Mouse (Mus musculus) forebrain, embryonic 16.5 days (tissue): Measurements from ENCODE around the gene Acvrl1. TPM values are rescaled to one million over a fixed set of nuclear protein-coding genes. Genes with fewer than 3 reads are reported as not detected.

Source experiments
- ATAC-seq: fragments of 200-750 bp; cut with Nextera tagmentation; 2 replicates; pipeline ENCODE4 v1.8.0; 2017; ENCODE audit warnings: mild to moderate bottlenecking, moderate library complexity
- H3K27ac ChIP-seq: fragments of 300-500 bp; sonication (generic); 2 replicates; pipeline ENCODE4 v1.5.1; 2014; ENCODE audit warnings: low read length, control low read depth
- H3K27me3 ChIP-seq: fragments of 300-500 bp; sonication (generic); replicated peaks from 2 replicates; pipeline ENCODE4 v1.6.1; 2014; ENCODE audit warnings: low read length; ENCODE audit not compliant: control insufficient read depth, insufficient read depth
- H3K36me3 ChIP-seq: fragments of 300-500 bp; sonication (generic); 2 replicates; pipeline ENCODE4 v1.6.1; 2014; ENCODE audit not compliant: control insufficient read depth, insufficient read depth
- H3K4me1 ChIP-seq: fragments of 300-500 bp; sonication (generic); replicated peaks from 2 replicates; pipeline ENCODE4 v1.6.1; 2014; ENCODE audit warnings: low read length; ENCODE audit not compliant: control insufficient read depth, insufficient read depth
- H3K4me2 ChIP-seq: fragments of 300-500 bp; sonication (generic); 2 replicates; pipeline ENCODE4 v1.6.1; 2014; ENCODE audit warnings: mild to moderate bottlenecking, low read length, control low read depth
- H3K4me3 ChIP-seq: fragments of 300-500 bp; sonication (generic); replicated peaks from 2 replicates; pipeline ENCODE4 v1.5.1; 2014; ENCODE audit warnings: mild to moderate bottlenecking, low read length, control low read depth
- H3K9ac ChIP-seq: fragments of 300-500 bp; sonication (generic); replicated peaks from 2 replicates; pipeline ENCODE4 v1.6.1; 2014; ENCODE audit warnings: low read depth, low read length, control low read depth
- H3K9me3 ChIP-seq: fragments of 300-500 bp; sonication (generic); 2 replicates; pipeline ENCODE4 v1.6.1; 2016; ENCODE audit warnings: low read length; ENCODE audit not compliant: control insufficient read depth
- WGBS: fragments of 180-500 bp; shearing (Covaris S2); extraction: QIAGEN DNeasy Blood & Tissue Kit; methylation state at CpG from one replicate; pipeline ENCODE4 v1.1.7; 2014; 5-methylcytosine and 5-hydroxymethylcytosine counted together
- polyA plus RNA-seq: library from polyadenylated mRNA; unstranded; fragments of >200 nt; fragmentation: Nextera tagmentation; extraction: Ambion mirVana; gene quantifications from 2 replicates; pipeline ENCODE4 v1.2.1, GENCODE M21; 2015

The Acvrl1 gene
- polyA plus RNA-seq, 1 experiment from 2014 or later: 8.0 TPM

DNA sequence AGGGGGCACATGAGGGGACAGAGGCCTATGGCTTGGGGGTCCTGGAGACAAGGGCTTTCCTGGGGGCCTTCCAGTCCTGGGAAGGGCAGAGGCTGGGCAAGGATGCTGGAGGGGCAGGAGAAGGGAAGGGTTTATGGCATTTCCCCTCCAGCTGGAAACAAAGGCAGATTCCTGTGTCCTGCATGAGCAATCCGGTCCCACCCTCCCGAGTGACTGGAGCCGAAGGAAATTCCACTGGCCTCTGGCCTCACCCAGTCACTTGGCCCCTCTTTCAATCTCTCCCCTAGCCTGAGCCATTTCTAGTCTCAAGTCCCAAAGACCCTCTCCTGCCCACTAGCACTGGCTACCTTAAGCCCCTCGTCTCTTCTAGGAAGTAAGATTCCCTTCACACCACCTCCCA is 5.1 kb upstream of the Acvrl1 start:
- no peak for ATAC-seq
- H3K4me3 ChIP-seq: no peak overlapping the region
- peaks cover 8% of the 10 kb centered on the region for H3K27me3 ChIP-seq
- no peaks in the 10 kb centered on the region for H3K36me3 ChIP-seq
- no peaks in the 10 kb centered on the region for H3K4me1 ChIP-seq
- H3K9ac ChIP-seq: no peak overlapping the region
- WGBS: 64% methylated on average over 4 of the region's 4 CpGs
- H3K9me3 ChIP-seq: no peaks in the 10 kb centered on the region
- no peak overlapping the region for H3K4me2 ChIP-seq
- H3K27ac ChIP-seq: no peak overlapping the region

DNA sequence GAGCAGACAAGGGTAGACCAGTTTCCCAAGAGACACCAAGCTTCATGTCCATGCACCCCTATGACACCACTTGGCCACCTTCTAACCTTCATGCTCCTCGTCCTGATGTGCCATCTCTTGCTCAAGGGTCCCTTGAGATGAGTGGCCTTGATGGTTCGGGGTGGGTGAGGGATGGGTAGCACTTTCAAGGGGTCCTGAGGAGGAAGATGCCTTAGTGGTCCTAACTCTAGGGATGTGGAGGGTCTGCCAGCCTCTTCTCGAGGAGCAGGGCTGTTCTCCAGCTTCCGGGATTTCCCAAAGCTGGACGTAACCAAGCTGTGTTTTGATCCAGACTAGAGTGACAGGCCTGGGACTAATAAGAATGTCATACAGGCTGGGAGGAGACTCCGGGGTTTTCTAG is 2.8 kb upstream of the Acvrl1 start:
- WGBS: 91% methylated on average over 6 of the region's 6 CpGs
- Histone ChIP-seq H3K9me3 (no peaks in the 10 kb centered on the region), H3K9ac (no peak overlapping the region), H3K27ac (no peak overlapping the region), H3K36me3 (no peaks in the 10 kb centered on the region), H3K4me3 (no peak overlapping the region), H3K27me3 (peaks cover 23% of the 10 kb centered on the region), H3K4me1 (peaks cover 2% of the 10 kb centered on the region; the same call in 1 of the 2 replicates), H3K4me2 (no peak overlapping the region)
- no peak for ATAC-seq

DNA sequence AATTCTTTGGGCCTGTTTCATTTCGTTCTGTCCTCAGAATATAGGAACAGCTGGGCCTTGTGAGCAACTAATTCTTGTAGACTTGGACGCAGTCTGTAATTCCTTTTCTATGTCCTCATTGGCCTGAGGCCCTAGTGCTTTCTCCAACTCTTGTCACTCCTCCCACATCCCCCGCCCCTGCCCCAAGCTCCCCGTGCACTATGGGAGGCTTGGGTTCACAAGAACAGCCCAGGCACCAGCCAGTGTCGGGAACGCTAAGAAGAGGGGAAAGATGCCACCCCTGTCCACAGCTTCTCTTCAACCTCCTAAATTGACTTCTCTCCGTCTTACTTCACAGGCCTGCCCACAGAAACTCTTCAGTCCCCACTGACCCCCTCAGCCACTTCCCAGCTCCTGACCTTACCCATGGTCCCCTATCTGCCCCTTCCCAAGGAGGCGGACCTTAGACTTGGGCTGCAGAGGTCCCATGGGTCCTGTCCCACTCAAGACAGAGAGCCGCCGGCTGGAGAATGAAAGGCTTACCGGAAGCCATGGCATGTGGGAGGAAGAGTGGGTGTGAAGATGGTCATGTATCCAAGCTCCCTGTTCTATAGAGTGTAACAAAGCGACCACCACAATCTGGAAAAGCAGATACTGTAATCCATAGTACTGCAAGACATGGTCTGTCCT is 1.3 kb upstream of the Acvrl1 start:
- WGBS: 80% methylated on average over 10 of the region's 12 CpGs

DNA sequence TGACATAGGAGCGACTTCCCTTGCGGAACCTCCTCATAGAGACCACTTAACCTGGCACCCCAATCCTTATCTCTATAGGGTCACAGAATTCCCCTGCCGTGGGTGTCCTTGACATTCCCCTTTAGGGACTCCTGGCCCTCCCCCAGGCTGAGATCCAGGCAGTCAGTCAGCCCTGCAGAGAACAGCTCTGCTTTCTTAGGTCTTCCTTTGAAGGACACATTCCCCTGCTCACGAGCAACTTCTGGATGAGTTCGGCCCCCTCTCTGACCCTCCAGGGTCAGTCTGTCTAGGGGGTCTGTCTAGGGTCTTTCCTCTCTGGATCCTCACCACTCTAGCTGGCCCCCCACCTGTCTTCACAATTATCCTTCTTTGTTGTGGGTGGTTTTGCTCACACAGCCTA is 1.1 kb downstream of the Acvrl1 start:
- H3K36me3 ChIP-seq: no peaks in the 10 kb centered on the region
- WGBS: 40% methylated on average over 5 of the region's 5 CpGs
- ATAC-seq: no peak
- H3K4me3 ChIP-seq: no peak overlapping the region
- no peak overlapping the region for H3K9ac ChIP-seq
- H3K27me3 ChIP-seq: peaks cover 27% of the 10 kb centered on the region
- no peak overlapping the region for H3K4me2 ChIP-seq
- no peaks in the 10 kb centered on the region for H3K9me3 ChIP-seq
- no peak overlapping the region for H3K27ac ChIP-seq
- H3K4me1 ChIP-seq: peaks cover 2% of the 10 kb centered on the region; the same call in 1 of the 2 replicates

More for the DNA sequence above, 1.3 kb upstream of the Acvrl1 start:
- no peak for ATAC-seq
- Histone ChIP-seq H3K4me1 (peaks cover 2% of the 10 kb centered on the region; the same call in 1 of the 2 replicates), H3K4me3 (no peak overlapping the region), H3K27me3 (peaks cover 27% of the 10 kb centered on the region), H3K27ac (no peak overlapping the region), H3K9ac (no peak overlapping the region), H3K9me3 (no peaks in the 10 kb centered on the region), H3K36me3 (no peaks in the 10 kb centered on the region), H3K4me2 (no peak overlapping the region)

DNA sequence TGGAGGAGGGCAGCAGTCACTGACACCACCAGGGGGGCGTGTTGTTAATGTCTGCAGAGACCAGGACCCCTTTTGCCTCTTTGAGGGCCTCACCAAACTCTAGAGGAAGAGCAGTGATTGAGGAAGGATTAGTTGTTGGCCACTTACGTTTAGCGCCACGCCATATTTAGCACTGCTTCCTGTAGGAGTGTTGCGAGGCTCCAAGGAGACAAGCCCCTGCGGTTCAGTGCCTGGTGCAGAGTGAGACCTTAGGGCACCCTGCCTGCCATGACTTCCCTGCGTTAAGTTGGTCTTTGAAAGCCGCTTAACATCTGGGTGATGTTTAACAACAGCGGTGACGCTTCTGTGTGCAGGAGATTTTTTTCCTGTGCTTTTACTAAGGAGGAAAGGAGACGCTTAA is 3.2 kb downstream of the Acvrl1 start:
- H3K4me3 ChIP-seq: no peak overlapping the region
- H3K4me2 ChIP-seq: no peak overlapping the region
- H3K4me1 ChIP-seq: peaks cover 2% of the 10 kb centered on the region; the same call in 1 of the 2 replicates
- 50% methylated on average over 11 of the region's 11 CpGs for WGBS
- H3K36me3 ChIP-seq: no peaks in the 10 kb centered on the region
- ATAC-seq: no peak
- no peak overlapping the region for H3K27ac ChIP-seq
- H3K27me3 ChIP-seq: peaks cover 24% of the 10 kb centered on the region
- no peak overlapping the region for H3K9ac ChIP-seq
- H3K9me3 ChIP-seq: no peaks in the 10 kb centered on the region

DNA sequence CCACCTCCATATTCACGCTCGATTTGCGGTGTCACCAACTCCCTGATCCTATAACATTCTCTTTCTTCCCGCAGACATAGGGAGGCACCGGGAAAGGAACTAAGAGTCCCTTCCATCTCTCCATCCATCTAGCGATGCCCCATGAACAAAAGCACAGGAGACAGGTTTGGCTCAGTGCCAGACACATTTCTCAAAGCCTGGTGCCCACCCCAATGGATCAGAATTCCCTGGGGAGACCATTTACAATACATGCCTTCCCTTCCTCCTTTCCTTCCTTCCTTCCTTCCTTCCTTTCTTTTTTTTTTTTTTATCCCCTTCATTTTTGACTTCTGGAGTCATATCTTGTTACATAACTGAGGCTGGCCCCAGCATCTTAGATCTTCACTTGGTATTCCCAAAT is 3.7 kb downstream of the Acvrl1 start:
- Histone ChIP-seq H3K4me1 (peaks cover 2% of the 10 kb centered on the region; the same call in 1 of the 2 replicates), H3K27ac (no peak overlapping the region), H3K4me2 (no peak overlapping the region), H3K9ac (no peak overlapping the region), H3K36me3 (no peaks in the 10 kb centered on the region), H3K9me3 (no peaks in the 10 kb centered on the region), H3K4me3 (no peak overlapping the region), H3K27me3 (peaks cover 24% of the 10 kb centered on the region)
- 49% methylated on average over 6 of the region's 6 CpGs for WGBS
- no peak for ATAC-seq

DNA sequence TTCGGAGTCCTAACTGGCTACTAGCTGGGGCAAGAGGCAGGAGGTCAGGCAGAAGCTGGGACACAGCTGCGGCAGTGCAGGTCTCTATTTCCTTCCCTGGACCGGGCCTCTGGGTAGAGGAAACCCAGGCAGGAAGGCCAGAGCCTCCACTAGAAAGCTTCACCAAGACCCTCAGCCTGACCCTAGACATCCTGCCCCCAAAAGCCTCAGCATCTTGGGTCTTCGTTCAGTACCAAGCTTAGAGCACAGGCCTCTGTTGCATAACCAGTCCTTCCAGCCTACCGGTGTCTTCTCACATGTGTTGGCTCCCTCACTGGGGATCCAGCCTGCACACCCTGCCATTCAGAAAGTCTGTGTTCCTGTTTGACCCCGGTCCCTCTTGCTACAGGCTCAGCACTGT is 4.4 kb downstream of the Acvrl1 start:
- 84% methylated on average over 6 of the region's 6 CpGs for WGBS
- no peak for ATAC-seq
- peaks cover 2% of the 10 kb centered on the region; the same call in 1 of the 2 replicates for H3K4me1 ChIP-seq
- H3K4me3 ChIP-seq: no peak overlapping the region
- H3K27ac ChIP-seq: no peak overlapping the region
- H3K9me3 ChIP-seq: no peaks in the 10 kb centered on the region
- H3K9ac ChIP-seq: no peak overlapping the region
- H3K27me3 ChIP-seq: peaks cover 22% of the 10 kb centered on the region
- no peak overlapping the region for H3K4me2 ChIP-seq
- H3K36me3 ChIP-seq: no peaks in the 10 kb centered on the region

DNA sequence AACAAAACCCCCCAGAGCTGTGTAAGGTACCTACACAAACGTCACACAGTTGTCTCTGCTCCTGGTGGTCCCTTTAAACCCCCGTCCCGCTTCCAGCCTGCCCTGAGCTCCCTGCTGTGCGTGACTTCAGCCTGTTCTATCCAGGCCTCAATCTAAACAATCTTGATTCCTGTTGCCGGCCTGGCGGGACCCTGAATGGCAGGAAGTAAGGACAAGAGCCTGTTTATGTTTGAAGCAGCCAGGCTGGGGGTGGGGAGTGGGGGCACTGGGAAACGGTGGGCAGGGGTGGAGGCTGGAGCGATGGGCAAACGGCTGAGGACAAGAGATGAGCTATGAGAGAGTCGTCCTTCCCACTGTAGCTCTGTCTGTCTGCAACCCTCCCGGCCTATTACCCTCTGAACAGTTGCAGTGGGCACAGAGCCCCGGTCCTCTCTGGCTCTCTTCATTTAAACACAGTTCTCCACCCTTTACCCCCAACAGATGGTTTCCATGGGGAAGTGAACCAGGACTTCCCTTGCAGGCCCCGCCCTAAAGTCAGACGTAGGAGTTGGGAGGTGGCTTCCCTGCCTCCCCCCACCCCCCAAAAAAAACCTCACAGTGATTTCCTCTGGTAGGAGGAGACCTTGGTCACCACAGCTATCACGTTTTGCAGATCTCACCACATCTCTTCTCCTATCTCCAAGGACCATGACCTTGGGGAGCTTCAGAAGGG is 5.8 kb downstream of the Acvrl1 start:
- no peaks in the 10 kb centered on the region for H3K36me3 ChIP-seq
- no peaks in the 10 kb centered on the region for H3K9me3 ChIP-seq
- no peaks in the 10 kb centered on the region for H3K4me1 ChIP-seq
- H3K9ac ChIP-seq: no peak overlapping the region
- no peak overlapping the region for H3K4me3 ChIP-seq
- no peak for ATAC-seq
- H3K4me2 ChIP-seq: no peak overlapping the region
- peaks cover 15% of the 10 kb centered on the region for H3K27me3 ChIP-seq
- H3K27ac ChIP-seq: no peak overlapping the region
- WGBS: 28% methylated on average over 15 of the region's 15 CpGs

DNA sequence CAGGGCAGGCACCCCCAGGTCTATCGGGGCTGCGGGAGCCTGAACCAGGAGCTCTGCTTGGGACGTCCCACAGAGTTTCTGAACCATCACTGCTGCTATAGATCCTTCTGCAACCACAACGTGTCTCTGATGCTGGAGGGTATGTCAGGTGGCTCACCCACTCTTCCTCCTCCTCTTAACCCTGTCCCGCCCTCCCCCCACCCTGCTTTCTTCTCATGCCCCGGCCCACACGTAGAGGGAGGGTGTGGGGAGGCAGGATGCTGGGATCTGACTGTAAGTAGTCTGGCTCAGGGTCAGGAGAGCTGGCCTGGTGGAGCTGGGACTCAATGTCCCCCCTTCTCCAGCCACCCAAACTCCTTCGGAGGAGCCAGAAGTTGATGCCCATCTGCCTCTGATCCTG is 7.1 kb downstream of the Acvrl1 start:
- WGBS: 76% methylated on average over 8 of the region's 8 CpGs
- no peak overlapping the region for H3K4me2 ChIP-seq
- peaks cover 9% of the 10 kb centered on the region for H3K4me1 ChIP-seq
- H3K27ac ChIP-seq: no peak overlapping the region
- no peak overlapping the region for H3K9ac ChIP-seq
- no peak overlapping the region for H3K4me3 ChIP-seq
- no peaks in the 10 kb centered on the region for H3K36me3 ChIP-seq
- no peaks in the 10 kb centered on the region for H3K9me3 ChIP-seq
- ATAC-seq: no peak
- peaks cover 4% of the 10 kb centered on the region; the same call in 1 of the 2 replicates for H3K27me3 ChIP-seq
